Mouse (Mus musculus): ENCODE measurements at regions not wholly inside any gene's neighbourhood (a gene's known extent, or its start where the extent isn't known, plus 50 kb on each side); places are given as distances from the start of the nearest gene placed in this dataset.

GRCm38 (mm10) chr14:87348825-87349224 lies 67.6 kb upstream of the Tdrd3 start:
- no peak for DNase-seq

- DNase-seq = no peak
Measured at GRCm38 (mm10) chr14:87365793-87366192, 50.6 kb upstream of the Tdrd3 start.

All from cerebellum, postnatal 36 days (tissue).